Mouse (Mus musculus) c-Kit-positive CD71-negative TER-119-negative erythroid progenitor cells, embryonic 14.5 days (primary cell): ENCODE measurements around the gene Adrm1.
A peak's percentile ranks its signal among the peaks of the same experiment; 100 is the strongest.
"Not testable (repeated sequence)": the region's sequence is repeated elsewhere in the genome, so short reads cannot be mapped to it uniquely, and the experiment has no call there.

Experiments
- DNase-seq: peaks from one replicate; pipeline ENCODE4 v3.0.0-alpha.2; 2013; ENCODE audit warnings: low read depth

The Adrm1 gene

DNA sequence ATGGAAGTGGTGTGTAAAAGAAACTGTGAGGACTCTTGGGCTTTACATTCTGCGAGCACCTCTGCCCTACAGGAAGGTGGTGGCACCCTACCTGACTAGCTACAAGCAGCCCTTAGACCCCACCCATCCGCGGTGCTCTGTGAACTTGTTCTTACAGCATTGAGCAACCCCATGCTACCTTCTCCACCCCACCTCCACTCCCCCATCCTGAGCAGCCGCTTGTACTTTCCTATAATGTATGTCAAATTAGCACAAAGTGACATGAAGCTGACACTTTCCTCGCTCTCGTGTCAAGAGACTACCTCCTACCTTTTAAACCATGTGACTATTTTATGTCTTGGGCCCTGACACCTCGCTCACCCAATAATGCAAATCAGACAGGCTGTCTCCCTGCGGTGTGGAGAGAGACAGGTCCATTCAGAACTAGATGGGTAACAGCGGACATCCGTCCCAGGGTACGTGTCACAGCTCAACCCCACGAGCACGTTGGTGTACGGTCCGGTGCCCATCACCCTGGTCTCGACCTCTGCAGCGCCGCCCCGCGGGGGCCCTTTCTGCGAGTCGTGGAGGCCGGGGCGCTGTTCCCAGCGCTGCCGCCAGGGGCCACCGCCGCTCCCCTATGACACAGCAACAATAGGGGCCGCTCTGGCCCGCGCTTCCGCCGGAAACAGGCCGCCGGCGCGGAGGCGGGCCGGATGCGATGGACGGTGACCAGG, at the start of gene Adrm1:
Gene Adrm1, plus strand, starts transcription at position 680 of the 716 bp plus-strand sequence.
- peak; percentile 91 for DNase-seq

DNA sequence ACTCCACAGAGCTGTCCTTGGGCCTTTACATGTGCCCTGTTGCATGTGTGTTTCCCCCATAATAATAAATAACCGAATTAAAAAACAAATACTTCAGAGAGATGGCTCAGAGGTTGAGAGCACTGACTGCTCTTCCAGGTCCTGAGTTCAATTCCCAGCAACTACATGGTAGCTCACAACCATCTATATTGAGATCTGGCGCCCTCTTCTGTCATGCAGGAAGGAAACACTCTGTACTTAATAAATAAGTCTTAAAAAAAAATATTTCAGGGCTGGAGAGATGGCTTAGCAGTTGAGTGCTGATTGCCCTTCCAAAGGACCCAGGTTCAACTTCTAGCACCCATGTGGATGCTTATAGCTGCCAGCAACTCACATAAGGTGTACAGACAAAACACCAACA, 47.1 kb upstream of the Adrm1 start:
- DNase-seq, result no peak

DNA sequence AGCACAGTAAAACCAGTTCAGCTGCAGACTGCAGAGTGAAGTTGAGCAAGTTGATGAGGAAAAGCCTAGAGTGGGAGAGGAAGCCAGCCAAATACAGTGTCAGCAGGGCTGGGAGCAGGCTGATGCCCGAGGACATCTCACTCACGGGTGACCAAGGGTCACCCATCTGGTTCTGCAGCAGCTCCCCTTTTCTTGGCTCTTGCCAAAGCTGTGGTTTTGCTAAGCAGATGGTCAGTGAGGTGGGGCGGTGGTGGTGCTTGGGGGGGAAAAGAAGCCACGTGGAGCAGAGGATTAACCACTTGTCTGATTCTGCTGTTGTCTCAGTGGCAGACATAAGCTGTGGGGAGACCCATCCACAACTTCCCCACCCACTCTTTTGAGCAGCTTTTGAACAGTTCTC, 45.1 kb upstream of the Adrm1 start:
- DNase-seq, result no peak

DNA sequence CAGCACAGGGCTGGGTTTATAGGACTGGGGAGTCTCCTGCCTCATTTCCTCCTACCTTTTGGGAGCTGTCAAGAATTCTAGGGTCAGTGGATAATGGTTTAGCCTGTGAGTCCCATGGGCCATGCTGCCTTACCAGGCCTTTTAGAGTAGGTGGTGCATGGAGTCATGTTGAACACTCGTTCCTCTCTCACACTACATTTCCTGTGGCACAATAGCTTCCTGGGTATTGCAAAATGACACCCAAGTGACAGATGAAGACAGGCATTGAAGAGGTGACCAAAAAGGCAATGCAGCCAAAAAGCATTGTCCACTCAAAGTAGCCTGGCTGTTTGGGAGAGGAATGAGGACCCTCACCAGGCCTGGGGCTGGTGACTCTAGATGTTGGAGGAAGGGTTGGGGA, 43.6 kb upstream of the Adrm1 start:
- no peak for DNase-seq

DNA sequence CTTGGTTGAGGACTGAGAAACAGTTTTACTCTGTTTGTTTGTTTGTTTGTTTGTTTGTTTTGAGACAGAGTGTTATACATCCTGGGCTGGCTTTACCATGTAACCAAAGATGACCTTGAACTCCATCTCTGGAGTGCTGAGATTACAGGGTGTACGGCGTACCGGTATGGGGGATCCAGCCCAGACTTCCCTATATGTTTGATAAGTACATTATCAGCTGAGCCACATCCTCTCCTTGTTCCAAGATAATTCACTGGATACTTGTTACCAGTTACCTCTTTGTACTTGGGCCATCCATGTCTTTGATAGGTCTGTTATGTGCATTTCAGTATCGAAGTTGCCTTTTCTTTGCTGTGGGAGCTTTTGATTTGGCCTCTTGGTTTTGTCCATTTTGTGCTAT, 38.1 kb upstream of the Adrm1 start:
- DNase-seq, result no peak

DNA sequence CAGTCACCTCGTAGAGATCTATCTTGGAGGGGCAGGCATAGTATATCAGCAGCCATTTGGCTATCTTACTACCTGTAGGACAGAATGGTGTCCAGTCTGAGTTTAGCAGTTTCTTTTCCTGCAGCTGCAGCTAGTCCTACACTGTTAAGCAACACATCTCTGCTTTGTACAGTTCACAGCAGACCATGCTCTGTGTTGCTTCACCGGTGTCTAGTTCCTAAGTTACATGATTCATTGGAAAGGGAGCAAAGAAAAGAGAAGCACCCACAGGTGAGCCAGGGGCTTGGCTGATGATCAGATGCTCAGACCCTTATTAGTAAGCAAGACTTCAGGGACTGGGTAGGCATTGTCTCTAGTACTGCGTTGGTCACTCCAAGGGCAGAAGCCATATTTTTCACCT, 37.4 kb upstream of the Adrm1 start:
- DNase-seq, result no peak

DNA sequence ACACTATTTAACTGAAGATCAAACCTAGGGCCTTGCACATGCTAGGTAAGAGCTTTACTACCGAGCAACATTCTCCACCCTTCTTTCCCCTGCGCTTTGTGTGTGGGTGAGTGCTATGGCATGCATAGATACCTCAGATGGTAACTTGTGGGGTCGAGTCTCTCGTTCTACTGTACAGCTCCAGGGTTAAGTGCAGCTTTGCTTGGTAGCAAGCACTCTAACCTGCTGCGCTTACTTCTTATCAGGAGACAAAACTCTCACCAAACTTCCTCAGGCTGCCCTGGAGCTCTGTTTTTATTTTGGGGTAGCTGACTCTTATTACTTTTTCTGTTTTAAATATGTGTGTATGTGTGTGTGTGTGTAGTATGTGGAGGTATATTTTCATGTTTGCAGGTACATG, 35.9 kb upstream of the Adrm1 start:
- no peak for DNase-seq

DNA sequence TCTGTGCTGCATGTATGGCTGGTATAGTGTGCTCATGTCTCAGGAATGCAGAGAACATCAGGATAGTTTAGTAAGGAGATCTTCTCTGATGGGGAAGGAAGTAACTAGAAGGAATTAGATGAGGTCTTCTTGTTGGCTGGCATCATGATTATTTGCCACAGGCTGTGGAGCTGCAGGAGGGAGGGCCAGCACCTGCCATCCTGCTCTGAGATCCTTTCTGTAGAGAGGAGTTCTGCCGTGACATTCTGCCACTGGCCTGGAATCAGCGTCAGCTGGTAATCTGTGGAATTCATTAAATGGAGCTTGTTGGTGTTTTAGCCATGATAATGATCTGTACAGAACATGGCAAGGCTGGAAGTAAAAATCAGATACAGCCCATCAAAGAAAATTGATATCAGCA, 25.2 kb upstream of the Adrm1 start:
- no peak for DNase-seq

DNA sequence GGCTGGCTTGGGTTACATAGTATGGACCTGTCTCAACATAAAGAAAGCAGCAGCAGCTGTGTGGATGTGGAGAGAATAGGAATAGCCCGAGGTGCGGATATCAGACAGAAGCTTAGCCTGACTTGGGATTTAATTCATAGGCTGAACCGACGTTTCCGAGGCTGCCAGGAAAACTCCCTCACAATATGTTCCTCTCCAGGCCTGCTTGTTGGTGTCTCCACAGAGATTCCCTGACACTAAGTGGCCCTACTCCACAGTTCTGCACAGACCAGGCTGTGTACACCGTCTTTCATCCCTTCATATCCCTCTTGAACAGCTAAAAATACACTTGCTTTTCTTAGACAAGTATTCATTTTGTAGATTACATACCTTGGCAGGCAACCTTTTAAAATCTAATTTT, 23.9 kb upstream of the Adrm1 start:
- no peak for DNase-seq

DNA sequence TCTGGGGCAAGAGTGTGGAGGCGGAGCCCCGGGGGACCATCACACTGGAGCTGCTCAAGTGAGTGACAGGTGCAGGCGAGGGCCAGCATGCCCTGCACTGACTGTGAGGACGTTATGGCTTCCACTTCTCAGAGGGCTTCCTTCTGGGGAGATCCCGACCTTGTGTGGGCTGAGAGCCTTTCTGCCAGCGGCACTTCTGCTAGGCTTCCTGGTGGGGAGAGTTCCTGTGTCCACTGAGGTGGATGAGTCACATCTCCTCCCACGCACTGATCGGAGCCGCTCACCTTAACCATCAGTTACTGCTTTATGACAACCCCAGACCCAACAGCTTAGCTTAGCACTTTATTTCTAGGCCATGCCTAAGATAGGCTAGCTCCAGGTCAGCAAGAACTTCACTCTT, 22.7 kb upstream of the Adrm1 start:
- DNase-seq, result no peak

DNA sequence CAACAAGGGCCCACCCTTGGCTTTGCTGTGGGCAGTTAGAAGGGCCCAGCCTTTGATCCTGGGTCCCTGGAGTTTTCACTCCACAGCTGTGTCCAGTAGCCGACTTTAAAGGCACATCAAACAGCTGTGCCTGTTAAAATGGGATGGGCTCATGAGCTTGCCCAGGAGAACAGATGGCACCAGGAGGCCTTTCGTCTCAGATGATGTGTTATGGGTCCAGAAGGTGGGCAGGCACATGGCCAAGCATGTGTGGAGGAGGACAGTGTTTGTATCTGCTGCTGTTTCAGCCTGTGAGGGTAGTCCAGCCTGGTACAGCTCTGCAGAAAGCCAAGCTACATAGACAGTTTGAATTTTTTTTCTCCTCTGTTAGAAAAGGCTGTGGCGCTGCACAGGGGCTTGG, 16.5 kb upstream of the Adrm1 start:
- DNase-seq, result no peak

DNA sequence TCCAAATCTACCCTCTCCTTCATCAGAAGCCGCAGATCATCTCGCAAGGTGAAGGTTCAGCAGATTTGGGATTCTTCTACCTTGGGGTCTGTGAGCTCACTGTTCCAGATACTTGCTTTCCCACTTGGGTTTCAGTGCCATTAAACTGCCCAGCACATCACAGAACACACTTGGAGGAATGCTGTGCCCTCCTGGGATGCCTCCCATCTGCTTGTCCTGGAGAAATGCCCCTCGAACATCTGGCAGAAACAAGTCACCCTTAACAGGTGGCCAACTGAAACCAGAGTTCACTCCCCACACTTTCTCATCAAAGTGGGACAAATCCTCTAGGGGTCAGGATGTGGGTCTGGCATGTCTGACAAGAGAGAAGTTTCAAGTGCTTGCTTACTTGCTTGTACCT, 12.7 kb upstream of the Adrm1 start:
- no peak for DNase-seq

DNA sequence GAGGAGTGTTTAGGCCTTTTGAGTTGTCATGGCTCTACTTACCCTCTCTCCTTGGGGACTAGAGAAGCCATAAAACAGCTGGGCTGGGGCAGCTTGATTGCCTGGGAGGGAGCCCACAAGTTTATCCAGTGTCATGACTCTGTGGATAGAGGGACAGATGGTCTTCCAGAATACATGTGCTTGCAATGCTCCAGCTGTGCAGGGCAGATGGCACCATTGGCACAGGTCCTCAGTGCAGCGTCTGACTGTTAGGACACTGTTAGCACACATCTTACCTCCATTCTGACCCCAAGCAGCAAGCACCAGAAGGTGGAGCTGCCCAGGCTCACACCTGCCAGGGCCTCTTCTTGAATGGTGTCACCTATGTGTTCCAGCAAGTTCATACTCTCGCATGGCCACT, 5.4 kb upstream of the Adrm1 start:
- DNase-seq, result no peak

DNA sequence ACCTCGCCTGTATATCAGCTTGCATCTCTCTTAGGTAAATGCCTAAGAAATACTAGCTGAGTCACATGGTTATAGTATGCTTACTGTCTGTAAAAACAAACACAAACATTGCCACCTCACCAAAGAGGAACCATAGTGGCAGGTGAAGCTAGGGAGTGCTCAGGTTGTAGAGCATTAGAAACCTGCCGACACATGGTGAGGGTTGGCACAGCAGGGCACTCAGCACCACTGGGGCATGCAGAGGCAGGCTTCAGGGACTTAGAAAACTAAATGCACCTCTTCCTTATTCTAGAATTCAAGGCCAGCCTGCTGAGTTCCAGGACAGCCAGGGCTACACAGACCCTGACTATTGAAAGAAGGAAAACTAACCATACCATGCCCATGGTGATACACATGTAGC, 4.4 kb upstream of the Adrm1 start:
- DNase-seq, result no peak

DNA sequence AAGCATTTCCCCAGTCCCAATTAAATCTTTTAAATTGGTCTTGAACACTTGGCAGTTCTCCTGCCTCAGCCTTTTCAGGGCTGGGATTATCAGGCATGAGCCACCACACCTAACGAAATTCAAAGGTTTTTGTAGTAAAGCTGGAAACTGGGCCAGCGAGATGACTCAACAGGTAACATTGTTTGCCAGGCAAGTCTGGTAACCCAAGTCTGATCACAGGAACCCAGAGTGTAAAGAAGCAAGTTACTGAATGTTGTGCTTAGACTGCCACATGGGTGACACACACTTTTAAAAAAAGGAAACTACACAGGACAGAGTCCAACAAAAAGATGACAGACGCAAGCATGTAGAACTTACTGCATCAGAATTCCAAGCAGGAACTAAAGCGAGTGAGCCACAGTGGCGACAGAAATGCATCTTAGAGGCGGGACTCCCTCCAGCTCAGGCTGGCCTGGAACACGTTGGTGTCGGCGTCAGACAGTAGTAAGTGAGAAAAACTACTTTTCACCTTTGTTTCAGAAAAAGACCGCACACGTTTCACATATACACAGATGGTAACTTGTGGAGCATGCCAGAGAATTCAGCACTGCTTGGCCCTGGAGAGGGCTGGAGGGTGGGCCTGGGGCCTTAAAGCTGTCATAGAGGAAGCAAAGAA, 1.0 kb upstream of the Adrm1 start:
- DNase-seq, result no peak

DNA sequence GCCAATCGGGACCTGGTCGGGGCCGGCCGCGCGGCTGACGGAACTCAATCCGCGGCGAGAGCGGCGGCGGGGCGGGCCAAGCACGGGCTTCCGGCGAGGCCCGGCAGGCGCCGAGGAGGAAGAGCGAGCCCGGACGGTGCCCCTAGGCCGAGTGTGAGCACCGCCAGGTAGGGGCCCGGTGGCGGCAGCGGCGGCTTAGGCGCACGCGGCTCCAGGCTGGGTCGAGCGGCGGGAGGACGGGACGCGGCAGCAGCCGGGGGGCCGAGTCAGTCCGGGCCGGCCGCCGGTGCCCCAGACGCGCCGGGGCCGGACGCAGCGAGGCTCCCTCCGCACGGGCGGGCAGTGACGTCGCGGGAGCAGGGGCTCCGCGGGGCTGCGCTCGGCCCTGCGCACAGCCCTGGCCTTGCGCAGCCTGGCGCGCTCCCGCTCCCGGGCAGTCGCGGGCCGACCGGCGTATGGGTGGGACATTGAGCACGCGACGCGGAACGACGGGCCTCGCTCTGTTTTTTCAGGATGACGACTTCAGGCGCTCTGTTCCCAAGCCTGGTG, 311 bp downstream of the Adrm1 start:
- DNase-seq, result no peak

DNA sequence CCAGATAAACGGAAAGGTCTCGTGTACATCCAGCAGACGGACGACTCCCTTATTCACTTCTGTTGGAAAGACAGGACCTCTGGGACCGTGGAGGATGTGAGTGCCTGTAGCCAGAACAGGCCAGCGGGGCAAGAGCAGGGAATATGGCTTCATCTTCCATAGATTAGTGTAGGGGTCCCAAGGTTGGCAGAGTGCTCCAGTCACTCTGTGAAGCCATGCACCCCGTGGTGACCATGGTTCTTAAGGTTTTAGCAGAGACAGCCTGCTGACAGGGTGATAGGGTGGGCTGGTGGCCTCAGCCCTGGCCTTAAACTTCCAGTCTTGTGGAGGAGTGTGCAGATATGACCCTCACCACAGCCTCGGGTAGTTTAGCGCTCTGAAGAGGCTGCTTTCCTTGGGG, 867 bp downstream of the Adrm1 start:
- DNase-seq, result no peak

DNA sequence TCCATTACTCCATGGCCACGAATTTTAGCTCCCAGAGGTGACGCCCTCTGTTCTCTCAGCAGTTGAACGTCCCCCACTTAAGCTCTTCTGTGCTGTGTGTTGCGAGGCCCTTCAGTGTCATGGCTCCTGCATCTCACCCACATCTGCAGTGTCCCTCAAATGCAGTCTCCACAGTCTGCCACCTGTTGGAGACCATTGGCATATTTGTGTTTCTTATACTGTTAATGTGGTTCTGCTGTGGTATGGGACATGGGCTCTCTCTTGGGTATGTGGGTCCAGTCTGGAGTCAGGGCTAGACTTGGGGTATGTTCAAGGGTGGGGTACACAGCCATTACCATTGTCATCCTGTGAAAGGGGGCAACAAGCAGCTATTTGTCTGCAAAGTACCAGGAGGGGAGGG, 1.9 kb downstream of the Adrm1 start:
- DNase-seq, result peak; percentile 25

DNA sequence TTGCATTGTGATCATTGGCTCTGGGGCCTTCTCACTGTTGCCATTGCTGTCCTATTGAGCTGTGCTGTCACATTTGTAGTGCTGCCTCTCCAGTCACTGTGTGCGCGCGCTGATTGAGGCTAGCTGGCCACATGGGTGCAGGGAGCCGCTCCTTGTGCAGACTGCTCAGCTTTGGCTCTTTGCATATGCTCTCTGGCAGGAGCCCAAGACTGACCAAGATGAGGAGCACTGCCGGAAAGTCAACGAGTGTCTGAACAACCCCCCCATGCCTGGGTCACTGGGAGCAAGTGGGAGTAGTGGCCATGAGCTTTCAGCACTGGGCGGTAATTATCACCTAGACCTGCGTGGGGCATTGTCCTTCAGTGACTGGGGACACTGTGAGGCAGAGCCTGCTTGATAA, 2.4 kb downstream of the Adrm1 start:
- not testable (repeated sequence) for DNase-seq

DNA sequence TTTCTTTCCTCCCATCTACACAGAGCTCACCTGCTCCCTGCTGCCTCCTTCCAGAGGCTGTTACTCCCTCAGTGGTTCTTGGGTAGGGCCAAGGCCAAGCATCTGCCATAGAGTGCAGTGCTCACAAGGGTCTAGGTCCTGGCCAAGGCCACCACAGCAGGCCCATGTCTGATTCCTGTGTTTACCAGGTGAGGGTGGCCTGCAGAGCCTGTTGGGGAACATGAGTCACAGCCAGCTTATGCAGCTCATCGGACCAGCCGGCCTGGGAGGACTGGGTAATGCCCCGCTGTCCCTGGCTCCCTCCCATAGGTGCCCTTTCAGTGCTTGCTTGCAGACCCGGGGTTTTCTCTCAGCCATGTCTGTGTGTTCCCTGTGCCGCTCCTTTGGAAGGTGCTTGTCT, 2.8 kb downstream of the Adrm1 start:
- DNase-seq, result no peak

DNA sequence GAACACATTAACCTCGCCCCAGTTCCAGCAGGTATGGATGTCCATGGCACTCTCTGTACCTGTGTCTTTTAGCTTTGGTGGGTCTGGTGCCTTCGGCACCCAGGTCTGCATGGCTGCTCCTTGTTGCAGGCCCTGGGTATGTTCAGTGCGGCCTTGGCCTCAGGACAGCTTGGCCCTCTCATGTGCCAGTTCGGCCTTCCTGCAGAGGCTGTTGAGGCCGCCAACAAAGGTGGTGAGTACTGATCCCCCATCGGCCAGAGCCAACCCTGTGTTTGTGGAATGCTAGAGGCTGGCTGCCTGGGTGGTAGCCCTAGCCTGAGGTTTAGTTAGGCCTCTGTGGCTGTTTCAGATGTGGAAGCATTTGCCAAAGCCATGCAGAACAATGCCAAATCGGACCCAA, 4.4 kb downstream of the Adrm1 start:
- no peak for DNase-seq

DNA sequence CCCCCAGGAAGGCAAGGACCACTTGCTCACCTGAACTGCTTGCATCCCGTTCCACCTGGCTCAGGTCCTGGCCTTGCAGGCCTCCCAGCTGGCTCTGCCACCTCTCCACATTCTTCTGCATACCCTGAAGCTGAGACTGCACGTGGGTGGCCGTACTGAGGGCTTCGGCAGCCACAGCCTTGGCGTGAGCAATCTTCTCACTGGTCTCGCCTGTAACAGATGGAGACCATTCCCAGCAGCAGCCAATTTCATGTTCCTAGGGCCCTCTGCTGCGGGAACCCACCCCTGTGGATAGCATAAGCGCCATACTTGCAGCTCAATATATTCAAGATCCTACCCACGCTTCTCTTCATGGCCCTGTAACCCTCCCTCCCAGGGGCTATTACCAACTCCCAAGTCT, 10.3 kb downstream of the Adrm1 start:
- no peak for DNase-seq

DNA sequence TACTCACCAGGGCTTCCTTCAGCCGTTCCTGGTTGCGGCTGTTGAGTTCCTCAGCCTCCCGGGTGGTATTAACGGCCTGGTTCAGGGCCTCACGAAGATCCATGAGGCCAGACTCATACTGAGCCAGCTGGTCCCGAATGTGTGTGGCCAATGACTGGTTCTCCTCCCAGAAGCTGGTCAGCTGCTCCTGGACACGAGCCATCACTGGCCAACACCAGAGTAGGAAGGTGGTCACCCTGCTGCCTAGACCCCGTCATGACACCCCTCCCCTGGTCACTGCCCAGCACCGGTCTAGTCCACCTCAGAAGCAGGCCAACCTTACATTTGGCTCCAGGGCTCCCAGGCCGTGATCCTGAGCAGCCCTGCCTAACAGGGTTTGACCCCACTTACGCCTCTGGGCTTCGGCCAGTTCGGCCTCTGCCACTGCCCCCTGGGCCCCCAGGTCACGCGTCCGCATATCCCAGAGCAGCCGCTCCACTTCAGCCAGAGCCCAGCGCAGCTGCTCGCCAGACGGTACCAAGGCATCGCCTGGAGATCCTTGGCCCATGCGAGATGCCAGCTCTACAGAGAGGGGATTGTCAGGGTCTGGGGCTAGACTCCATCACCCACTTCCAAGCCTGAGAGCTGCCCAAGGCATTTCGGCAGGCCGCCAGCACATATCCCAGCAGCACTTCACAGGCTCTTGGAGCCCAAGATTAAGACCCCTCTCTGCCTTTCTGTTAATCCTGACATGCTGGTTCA, 12.9 kb downstream of the Adrm1 start:
- DNase-seq, result no peak
